Mouse (Mus musculus) cortical plate, adult 2 months (tissue): ENCODE results near the gene Ikbip.

Source experiments
- CTCF ChIP-seq: fragments of 200-500 bp; IDR thresholded peaks from 2 replicates; pipeline ENCODE4 v1.5.1; 2011; ENCODE audit warnings: mild to moderate bottlenecking, control low read depth, low read length; ENCODE audit not compliant: insufficient read depth; ENCODE audit errors: extremely low read depth
- POLR2A ChIP-seq: fragments of 200-500 bp; IDR thresholded peaks from 2 replicates; pipeline ENCODE4 v1.6.1; 2011; ENCODE audit warnings: mild to moderate bottlenecking, low read length, control low read depth; ENCODE audit not compliant: insufficient read depth; ENCODE audit errors: extremely low read depth

- no peak for TF ChIP-seq CTCF
- TF ChIP-seq POLR2A = no peak
Measured at GRCm38 (mm10) chr10:91098056-91098455, 15.3 kb downstream of the Ikbip start.
